Mouse (Mus musculus): ENCODE results near the gene Scg2. TPM values are rescaled to one million over a fixed set of nuclear protein-coding genes. Genes with fewer than 3 reads are reported as not detected.

The Scg2 gene
- polyA plus RNA-seq, 1 experiment from 2014 or later: 233 TPM

Other genes with a start within 250 kb of the Scg2 start
- 0.16 and 0.40 TPM in 2 replicates for gene Ap1s3, start 231.9 kb upstream of the Scg2 start, polyA plus RNA-seq (2015; fragmentation: Nextera tagmentation; extraction: Ambion mirVana)